Mouse (Mus musculus): ENCODE measurements around the gene Lrrc15.

Gene Lrrc15

DNA sequence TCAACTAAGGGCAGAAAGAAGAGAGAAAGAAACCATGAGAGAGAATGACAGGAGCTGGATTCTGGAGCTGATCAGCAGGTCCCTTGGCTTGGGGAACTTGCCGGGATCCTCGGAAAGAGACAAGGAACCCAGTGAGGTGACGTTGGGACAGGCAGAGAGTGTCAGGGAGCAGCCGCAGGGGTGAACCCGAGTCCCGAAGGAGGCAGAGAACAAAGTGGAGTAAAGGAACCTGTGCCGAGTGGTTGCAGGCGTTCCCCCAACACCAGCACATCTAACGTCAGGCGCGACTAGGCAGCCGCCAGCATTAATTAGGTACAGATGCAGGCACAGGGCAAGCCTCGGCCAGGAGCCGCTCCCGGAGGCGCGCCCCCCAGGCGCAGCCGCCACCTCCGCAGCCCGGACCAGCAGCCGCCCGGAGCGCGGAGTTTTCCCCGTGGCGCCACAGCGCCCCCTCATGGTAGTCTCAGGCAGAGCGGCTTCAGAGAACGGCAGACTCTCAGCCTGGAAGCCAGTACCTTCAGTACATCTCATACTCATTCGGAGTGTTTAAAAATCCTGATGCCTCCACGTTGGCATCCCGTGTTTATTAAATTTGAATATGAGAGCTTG is 46.9 kb downstream of the Lrrc15 start:
- DNase-seq: peak; percentile 91 to 93

DNA sequence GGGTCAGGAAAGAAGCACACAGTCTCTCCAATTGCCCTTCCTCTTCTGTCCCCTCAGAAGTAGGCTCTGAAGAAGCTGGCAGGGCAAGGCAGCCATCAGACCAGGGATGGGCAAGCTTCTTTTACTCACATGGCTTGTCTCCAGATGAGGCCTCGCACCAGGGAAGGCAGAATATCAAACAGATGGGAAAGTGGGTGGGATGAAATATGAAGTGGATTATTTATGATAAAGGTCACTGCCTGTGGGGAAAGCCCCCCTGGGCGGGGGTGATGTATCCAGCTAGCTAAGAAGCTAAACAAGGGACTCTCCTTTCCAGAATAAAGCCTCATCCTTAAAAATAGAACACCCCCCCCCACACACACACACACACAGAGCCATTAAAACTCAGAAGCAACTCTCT is 47.5 kb downstream of the Lrrc15 start:
- peak in 1 of 2 experiments; percentile 14 for DNase-seq

DNA sequence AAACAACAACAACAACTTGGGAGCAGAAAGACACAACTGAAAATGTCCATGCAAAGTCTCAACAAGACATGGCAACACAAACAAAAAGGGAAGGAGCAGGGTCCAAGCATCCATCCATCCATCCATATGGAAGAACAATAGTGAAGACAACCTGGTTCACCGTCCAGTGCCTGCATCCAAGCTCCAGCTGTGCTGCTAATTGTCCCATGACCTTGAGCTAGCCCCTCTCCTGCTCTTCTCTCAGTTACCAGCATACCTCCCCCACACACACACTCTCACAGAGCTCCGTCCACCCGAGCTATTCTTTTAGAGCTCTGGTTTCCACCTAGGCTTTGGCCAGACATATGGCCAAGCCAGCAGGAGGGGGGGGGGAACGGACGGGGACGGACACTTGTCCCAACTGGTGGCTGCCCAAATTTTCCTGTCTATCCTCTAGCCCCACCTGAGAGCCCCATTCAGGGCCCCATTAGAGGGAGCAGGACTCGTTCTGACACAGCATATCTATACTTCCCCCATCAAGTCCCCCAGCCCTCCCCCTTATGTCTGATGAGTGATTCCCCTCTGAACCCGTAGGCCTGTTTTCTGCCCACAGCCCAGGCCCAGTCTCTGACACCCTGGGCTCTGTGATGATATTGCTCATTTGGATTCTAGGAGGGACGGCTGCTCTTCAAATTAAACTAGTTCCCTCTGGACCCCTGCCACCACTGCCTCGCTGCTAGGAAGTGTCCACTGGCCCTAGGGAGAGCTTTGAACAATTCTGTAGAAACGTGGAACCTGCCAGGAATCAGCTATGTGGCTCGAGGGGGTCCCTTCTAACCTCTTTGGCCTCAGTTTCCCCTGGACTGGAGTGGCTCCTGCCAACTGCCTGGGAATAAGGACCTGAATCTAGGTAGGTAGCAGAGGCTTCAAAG is 48.2 kb downstream of the Lrrc15 start:
- DNase-seq: peak; percentile 19 to 58

DNA sequence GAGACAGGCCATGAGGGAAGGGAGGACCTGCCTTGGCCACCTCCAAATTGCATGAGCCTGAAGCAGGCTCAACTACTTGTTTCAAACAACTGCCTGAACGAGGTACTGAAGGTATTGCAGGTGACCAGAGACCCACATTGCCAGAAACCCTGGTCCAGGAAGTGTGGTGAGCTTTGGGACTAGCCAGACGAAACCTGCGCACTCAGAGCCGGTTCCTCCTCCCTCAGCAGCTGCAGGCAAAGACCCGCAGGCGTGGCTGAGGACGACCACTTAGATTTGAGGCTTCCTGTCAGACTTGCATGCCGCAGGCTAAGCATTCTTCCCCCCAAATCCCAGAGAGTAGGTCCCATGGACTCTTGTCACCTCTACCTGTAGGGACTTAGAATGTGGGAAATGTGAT is 49.0 kb downstream of the Lrrc15 start:
- DNase-seq: no peak

DNA sequence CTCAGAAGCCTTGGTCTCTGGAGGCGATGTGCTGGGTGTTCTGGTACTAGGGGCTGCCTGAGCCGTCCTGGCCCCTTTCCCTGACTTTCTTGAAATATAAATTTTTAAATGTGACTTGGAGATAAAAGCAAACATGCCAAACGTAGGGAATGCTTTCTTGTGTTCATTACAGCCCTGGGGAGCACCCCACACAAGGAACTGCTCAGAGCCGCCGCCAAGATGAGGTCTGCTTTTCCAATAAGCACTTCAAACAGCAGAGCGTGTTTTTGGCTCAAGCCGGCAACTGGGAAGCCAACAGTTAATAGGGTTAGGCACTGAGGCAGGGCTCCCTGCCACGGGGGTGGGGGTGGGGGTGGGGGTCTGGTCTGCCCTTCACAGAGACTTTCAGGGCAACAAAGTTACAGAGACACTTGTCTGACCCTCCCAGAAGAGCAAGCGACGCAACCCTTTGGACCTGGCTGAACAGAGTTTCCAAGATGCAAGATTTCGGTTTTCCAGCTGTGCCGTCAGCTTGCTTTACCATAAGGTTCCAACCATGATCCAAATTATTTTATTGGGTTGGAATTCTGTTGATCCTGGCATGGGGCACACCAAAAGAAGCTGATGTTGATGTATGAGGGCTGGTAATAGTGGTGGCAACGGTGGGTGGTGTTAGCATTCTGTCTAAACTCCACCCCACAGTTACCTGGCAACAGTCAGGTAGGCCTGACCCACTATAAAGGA is 51.0 kb downstream of the Lrrc15 start:
- DNase-seq: no peak

DNA sequence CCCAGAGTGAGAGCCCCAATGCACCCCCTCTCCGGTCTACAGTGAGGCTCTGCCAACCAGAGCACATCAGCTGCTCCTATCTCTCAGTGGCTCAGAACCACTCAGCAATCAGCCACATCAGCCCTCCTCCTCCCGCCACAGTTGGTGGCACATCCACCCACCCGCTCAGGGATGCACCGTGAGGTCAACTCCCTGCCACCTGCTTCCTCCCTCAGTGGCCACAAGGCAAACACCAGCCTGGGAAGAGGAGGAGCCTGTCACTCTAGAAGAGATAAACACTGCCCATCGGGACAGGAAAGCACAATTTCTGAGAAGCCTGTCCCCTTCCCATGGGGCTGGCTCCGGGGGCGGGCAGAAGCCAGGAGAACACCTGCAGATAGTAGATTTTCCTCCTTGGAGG is 55.7 kb downstream of the Lrrc15 start:
- DNase-seq: no peak

DNA sequence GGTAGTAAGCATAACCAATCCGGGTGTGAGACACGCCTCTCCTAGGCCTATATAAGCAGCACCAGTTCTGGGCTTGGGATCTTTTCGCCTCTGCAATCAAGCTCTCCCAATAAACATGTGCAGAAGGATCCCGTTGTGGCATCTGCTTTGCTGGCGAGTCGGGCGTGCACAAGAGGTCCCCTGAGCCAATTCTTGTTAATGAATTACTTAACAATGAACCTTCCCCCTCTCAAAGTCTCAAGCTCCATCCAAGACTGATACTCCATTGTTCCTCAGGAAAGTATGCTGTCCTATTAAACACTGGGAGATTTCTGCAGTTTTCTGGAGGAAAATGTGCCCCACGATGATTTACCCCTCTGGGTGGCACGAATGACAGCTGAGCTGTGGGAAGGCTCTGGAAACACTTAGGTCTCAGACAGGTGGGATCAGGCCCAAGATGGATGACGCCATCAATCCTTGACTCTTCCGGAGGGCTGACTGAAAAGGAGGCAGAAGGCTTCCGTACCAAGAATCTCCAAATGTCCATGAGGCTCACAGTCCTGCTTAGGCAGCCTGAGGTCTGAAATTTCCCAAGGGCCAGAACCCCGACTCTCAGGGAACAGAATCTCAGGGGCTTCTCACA is 61.8 kb downstream of the Lrrc15 start:
- no peak for DNase-seq

Measured in cerebellum, postnatal 25 days (tissue).